Mouse (Mus musculus) midbrain, embryonic 10.5 days (tissue): ENCODE data around the gene Lactb. TPM values are rescaled to one million over a fixed set of nuclear protein-coding genes. Genes with fewer than 3 reads are reported as not detected.

Experiments
- DNase-seq: peaks from one replicate; pipeline ENCODE4 v3.0.0-alpha.2; 2017; ENCODE audit warnings: low spot score
- H3K27ac ChIP-seq: fragments of 300-500 bp; sonication (generic); replicated peaks from 2 replicates; pipeline ENCODE4 v1.5.1; 2016; ENCODE audit warnings: mild to moderate bottlenecking
- H3K27me3 ChIP-seq: fragments of 300-500 bp; sonication (generic); 2 replicates; pipeline ENCODE4 v1.6.1; 2016; ENCODE audit warnings: low read depth, mild to moderate bottlenecking; ENCODE audit not compliant: poor library complexity, severe bottlenecking
- H3K36me3 ChIP-seq: fragments of 300-500 bp; sonication (generic); 2 replicates; pipeline ENCODE4 v1.6.1; 2016; ENCODE audit warnings: mild to moderate bottlenecking, moderate library complexity
- H3K4me1 ChIP-seq: fragments of 300-500 bp; sonication (generic); 2 replicates; pipeline ENCODE4 v1.6.1; 2016
- H3K4me3 ChIP-seq: fragments of 300-500 bp; sonication (generic); 2 replicates; pipeline ENCODE4 v1.5.1; 2016; ENCODE audit warnings: mild to moderate bottlenecking, moderate library complexity
- H3K9me3 ChIP-seq: fragments of 300-500 bp; sonication (generic); replicated peaks from 2 replicates; pipeline ENCODE4 v1.6.1; 2016; ENCODE audit warnings: mild to moderate bottlenecking
- WGBS: fragments of 180-500 bp; shearing (Covaris S2); methylation state at CpG from one replicate; pipeline ENCODE4 v1.1.7; 2016; 5-methylcytosine and 5-hydroxymethylcytosine counted together
- polyA plus RNA-seq: library from polyadenylated mRNA; unstranded; fragments of >200 nt; fragmentation: Nextera tagmentation; extraction: Ambion mirVana; gene quantifications from 2 replicates; pipeline ENCODE4 v1.2.1, GENCODE M21; 2016

Lactb gene
- polyA plus RNA-seq, 1 experiment from 2014 or later = 9.6 TPM

DNA sequence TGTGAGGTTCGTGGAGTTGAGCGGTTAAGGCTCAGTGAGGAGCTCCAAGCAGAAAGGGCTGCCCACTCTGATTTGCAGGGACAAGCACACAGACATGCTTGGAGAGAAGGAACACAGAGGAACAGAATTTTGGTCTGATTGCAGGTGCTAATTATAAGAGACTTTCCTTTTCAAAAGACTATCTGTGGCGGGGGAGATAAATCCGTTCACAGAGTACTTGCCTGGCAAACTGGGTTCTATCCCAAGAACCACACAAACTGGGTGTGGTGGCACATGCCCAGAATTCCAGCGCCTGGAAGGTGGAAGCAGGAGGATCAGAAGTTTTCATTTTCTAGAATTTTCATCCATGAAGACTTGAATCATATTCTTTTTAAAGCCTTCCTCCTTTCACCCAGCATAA, 1.8 kb upstream of the Lactb start:
- H3K36me3 ChIP-seq = no peaks in the 10 kb centered on the region
- H3K4me1 ChIP-seq = peaks cover 12% of the 10 kb centered on the region
- 85% methylated on average over 5 of the region's 5 CpGs for WGBS
- peaks cover 7% of the 10 kb centered on the region; the same call in 1 of the 2 replicates for H3K27me3 ChIP-seq
- DNase-seq = no peak
- no peak overlapping the region for H3K27ac ChIP-seq
- H3K9me3 ChIP-seq = no peaks in the 10 kb centered on the region
- H3K4me3 ChIP-seq = no peak overlapping the region

DNA sequence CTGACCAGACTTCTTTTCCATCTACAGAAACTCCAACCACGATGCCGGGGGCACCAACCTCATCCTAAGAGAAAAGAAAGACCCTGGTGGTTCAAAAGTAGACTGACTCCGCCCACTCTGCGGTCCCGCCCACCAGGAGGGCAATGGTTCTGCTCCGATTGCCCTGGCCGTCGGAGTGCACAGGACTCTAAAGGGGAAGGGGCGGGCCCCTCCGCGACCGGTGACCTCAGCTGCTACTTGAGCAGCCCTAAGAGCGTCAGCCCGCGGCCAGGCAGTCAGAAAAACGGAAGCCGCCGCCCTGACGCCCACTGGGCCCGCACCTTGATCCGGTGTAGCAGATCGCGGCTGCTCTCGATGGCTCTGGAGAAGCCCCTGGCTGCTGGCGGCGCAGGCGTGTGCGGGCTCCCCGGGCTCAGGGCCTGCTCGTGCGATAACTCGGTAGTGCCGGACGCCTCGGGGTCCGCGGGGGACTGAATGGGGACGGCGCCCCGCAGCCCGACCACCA, 511 bp downstream of the Lactb start:
- Histone ChIP-seq H3K9me3 (no peaks in the 10 kb centered on the region), H3K4me3 (peak overlapping the region; percentile 83), H3K4me1 (peaks cover 12% of the 10 kb centered on the region), H3K36me3 (peaks cover 14% of the 10 kb centered on the region), H3K27ac (peak overlapping the region; percentile 84), H3K27me3 (peaks cover 7% of the 10 kb centered on the region; the same call in 1 of the 2 replicates)
- WGBS = under 1% methylated on average over 41 of the region's 41 CpGs
- DNase-seq = peak; percentile 89

DNA sequence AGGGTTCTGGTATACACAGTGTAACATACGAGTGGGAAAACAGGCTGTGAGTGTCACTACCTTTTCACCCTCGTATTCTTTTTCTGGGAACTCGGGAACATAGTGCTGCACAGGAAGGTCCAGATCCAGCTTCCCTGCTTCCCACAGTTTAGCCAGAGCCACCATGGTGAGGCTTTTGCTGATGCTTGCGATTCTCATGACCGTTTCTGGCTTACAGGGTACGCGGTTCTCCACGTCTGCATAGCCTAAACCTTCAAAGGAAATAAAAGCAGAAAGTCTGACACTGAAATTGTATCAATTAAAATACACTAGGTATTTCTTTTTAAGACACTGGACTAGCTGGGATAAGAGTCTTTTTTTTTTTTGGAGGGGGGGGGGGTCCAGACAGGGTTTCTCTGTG, 4.2 kb downstream of the Lactb start:
- Histone ChIP-seq H3K27ac (no peak overlapping the region), H3K9me3 (no peaks in the 10 kb centered on the region), H3K4me3 (no peak overlapping the region), H3K4me1 (peaks cover 12% of the 10 kb centered on the region), H3K27me3 (no peaks in the 10 kb centered on the region), H3K36me3 (peaks cover 21% of the 10 kb centered on the region)
- 92% methylated on average over 8 of the region's 8 CpGs for WGBS
- DNase-seq = no peak

DNA sequence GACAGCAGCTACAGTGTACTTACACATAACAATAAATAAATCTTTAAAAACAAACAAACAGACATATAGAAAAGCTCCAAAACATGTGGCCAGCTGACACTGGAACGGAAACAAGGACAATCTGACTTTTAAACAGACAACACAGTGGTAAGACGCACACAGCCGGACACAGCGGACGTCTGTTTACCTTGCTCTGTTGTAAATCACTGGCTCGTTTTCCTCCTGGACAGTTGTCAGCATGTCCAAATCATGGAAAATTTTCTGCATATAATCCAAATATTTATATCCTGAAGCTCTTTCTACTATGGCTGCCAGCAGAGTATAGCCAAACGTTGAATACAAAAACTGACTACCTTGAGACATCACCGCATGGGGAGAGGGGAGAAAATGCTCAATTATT, 7.8 kb downstream of the Lactb start:
- Histone ChIP-seq H3K4me3 (no peak overlapping the region), H3K27me3 (no peaks in the 10 kb centered on the region), H3K36me3 (peaks cover 21% of the 10 kb centered on the region), H3K9me3 (no peaks in the 10 kb centered on the region), H3K27ac (no peak overlapping the region), H3K4me1 (no peaks in the 10 kb centered on the region)
- 92% methylated on average over 8 of the region's 8 CpGs for WGBS
- DNase-seq = no peak

DNA sequence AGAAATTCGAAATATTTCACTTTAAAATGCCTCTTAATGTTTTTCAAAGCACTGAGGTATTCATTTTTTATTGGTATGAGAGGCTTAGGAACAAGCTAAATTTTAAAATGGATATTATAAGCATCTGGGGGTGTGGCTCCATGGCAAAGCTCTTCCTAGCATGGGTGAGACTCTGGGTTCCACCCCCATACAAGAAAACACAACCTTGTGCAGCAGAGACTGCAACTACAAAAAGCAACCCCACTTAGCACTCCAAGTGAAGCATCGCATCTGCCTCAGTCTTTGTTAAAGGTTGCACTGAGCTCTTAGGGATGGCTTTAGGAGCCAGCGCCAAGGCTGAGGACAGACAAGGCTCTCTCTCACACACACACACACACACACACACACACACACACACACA, 13.8 kb downstream of the Lactb start:
- H3K9me3 ChIP-seq = no peaks in the 10 kb centered on the region
- H3K27ac ChIP-seq = no peak overlapping the region
- no peaks in the 10 kb centered on the region for H3K27me3 ChIP-seq
- no peaks in the 10 kb centered on the region for H3K4me1 ChIP-seq
- WGBS = 71% methylated on average over 3 of the region's 3 CpGs
- no peaks in the 10 kb centered on the region for H3K36me3 ChIP-seq
- no peak overlapping the region for H3K4me3 ChIP-seq
- no peak for DNase-seq

DNA sequence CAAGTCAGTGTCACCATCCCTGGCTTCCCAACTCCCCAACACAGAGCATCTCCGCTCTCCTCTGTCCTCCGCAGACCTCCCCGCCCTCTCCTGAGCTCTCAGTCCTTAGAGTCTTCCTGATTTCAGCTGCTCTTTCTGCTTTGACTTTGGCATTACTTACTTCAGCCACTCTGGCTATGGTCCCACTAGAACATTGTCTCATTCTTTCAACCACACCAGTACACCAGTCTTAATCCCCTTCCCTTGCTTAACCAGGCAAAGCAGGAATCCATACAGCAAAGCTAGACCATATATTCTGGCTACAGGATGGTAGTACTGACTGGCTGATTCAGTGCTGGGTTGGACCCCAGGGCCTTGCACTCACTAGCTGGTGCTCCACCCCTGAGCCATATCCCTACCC, 17.8 kb downstream of the Lactb start:
- no peak overlapping the region for H3K27ac ChIP-seq
- H3K4me1 ChIP-seq = no peaks in the 10 kb centered on the region
- peaks cover 4% of the 10 kb centered on the region; the same call in 1 of the 2 replicates for H3K36me3 ChIP-seq
- no peak overlapping the region for H3K4me3 ChIP-seq
- no peaks in the 10 kb centered on the region for H3K27me3 ChIP-seq
- H3K9me3 ChIP-seq = no peaks in the 10 kb centered on the region
- no peak for DNase-seq
- WGBS = 86% methylated on average over 3 of the region's 3 CpGs

DNA sequence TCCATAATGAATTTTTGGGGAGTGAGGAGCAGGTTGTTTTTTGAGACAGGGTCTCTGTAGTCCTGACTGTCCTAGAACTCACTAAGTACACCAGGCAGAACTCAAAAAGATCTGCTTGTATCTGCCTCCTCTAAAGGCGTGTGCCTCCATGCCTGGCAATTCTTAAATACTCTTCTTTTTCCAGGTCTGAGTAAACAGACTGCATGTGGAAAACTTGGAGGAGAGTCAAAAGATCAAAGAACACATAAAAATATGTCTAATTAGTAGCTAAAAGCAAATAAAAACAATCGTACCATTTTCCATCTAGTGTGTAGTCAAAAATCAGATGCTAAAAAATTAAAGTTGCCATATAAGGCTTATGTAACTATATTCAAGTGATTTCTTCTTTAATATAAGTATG, 22.4 kb downstream of the Lactb start:
- 90% methylated on average over 2 of the region's 2 CpGs for WGBS
- Histone ChIP-seq H3K9me3 (no peaks in the 10 kb centered on the region), H3K4me3 (no peak overlapping the region), H3K4me1 (no peaks in the 10 kb centered on the region), H3K27me3 (no peaks in the 10 kb centered on the region), H3K27ac (no peak overlapping the region), H3K36me3 (peaks cover 24% of the 10 kb centered on the region)
- DNase-seq = no peak

DNA sequence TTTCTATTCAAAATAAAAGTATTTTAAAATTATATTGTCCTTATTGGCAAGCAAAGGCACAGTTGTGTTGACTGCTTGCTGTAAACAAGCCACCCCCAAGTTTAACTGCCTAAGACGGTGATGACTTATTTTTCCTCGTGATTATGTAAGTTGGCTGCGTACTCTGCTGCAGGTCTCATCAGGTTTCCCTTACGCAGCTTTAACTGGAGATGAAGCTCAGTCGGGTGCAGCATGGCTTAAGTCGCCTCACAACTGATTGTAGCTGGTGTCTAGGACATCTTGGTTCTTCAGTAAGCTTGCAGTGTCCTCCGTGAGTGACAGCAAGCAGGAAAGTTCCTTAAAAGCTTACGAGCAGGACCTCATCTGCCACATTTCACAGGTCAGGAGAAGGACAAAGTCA, 23.0 kb downstream of the Lactb start:
- Histone ChIP-seq H3K36me3 (peaks cover 28% of the 10 kb centered on the region), H3K27ac (no peak overlapping the region), H3K27me3 (no peaks in the 10 kb centered on the region), H3K9me3 (no peaks in the 10 kb centered on the region), H3K4me1 (peaks cover 1% of the 10 kb centered on the region; the same call in 1 of the 2 replicates), H3K4me3 (no peak overlapping the region)
- DNase-seq = no peak
- WGBS = 84% methylated on average over 8 of the region's 8 CpGs

DNA sequence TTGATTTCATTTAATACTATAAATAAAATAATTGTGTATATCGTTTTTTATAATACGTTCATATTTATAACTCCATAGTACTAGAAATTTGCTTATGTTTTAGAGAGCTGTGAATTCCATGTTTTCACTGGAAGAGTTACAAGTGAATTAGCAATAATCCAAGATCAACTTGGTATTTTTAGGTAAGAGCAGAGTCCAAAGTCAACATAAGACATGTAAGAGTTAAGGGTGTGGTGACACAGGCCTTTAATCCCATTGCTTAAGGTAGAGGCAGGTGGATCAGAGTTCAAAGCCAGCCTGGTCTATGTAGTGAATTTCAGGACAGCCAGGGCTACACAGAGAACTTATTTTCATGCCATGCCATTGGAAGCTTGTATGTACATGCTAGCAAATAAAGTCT, 26.7 kb downstream of the Lactb start:
- no peaks in the 10 kb centered on the region for H3K9me3 ChIP-seq
- H3K4me3 ChIP-seq = no peak overlapping the region
- H3K36me3 ChIP-seq = peaks cover 26% of the 10 kb centered on the region
- no peak overlapping the region for H3K27ac ChIP-seq
- H3K27me3 ChIP-seq = no peaks in the 10 kb centered on the region
- DNase-seq = no peak
- WGBS = 97% methylated on average over 2 of the region's 2 CpGs
- H3K4me1 ChIP-seq = peaks cover 22% of the 10 kb centered on the region

DNA sequence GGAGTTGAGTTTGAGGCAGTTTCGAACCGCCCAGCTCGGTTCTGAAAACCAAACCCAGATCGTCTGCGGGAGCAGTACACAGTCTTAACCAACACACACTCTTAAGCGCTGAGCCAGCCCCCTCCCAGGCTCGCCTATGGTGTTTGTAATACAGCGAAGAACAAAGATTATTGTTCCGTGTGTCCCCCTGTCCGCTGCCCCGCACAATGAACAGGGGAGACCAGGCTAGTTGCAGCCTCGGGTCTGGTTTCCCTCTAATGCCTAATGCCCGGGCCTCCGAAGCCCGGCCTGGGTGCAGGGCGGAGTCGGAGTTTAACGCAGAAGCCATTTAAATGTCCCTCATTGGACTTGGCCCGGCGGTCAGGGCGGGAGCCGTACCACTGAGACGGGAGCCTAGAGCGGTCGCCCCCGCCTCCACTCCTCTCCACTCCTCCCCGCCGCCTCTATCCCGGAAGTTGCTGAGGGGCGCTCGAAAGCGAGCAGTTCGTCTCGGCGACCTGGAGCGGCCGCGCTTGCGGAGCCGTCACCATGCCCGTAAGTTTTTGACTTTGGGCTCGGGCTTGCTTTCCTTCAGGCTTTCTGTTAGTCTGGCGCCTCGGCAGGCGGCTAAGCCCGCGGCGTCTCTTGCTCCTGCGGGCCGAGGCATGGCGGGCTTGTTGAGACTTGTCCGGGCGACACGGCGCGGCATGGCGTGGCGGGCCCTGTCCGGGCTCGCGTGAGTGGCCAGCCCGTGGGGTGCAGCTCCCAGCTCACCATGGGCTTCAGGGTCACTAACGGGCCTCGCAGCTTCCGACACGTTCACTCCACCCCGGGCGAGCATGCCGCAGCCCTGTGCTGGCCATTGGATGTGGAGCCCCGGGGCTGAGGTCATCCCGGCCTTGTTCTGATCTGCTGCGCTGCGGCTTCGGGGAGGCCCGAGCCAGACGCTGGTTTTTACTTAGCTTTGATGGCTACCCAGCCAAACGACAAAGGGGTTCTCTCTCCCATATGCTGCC, 29.3 kb downstream of the Lactb start, which contains the start of gene Rps27l:
Rps27l (plus strand) TSS at position 440 of the 995 bp plus-strand sequence.
- Histone ChIP-seq H3K27me3 (no peaks in the 10 kb centered on the region), H3K27ac (peak within 1 kb of the TSS; percentile 94), H3K36me3 (peaks cover 26% of the 10 kb centered on the region), H3K4me3 (peak within 1 kb of the TSS; percentile 98), H3K9me3 (no peaks in the 10 kb centered on the region), H3K4me1 (peaks cover 26% of the 10 kb centered on the region)
- DNase-seq = peak; percentile 96
- under 1% methylated on average over 77 of the region's 77 CpGs for WGBS

DNA sequence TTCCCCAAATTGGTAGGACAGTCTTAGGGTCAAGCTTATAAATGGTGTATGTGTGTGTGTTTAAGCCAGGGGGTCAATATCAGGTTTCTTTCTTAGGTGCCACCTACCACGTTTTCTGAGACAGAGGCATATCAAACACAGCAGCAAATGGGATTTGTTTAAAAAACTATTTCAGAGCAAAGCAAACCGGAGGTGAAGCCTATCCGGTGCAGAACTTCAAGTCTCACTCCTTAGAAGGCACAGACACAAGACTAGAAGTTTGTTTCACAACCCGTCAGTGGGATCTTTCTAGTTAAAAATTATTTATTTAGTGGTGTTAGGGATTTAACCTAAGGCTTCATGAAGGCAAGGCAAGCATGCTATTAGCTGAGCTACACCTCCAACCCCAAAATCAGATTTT, 30.1 kb downstream of the Lactb start:
- H3K4me3 ChIP-seq = peak overlapping the region; percentile 98
- H3K27me3 ChIP-seq = no peaks in the 10 kb centered on the region
- H3K36me3 ChIP-seq = peaks cover 26% of the 10 kb centered on the region
- H3K4me1 ChIP-seq = peaks cover 26% of the 10 kb centered on the region
- 35% methylated on average over 4 of the region's 4 CpGs for WGBS
- no peaks in the 10 kb centered on the region for H3K9me3 ChIP-seq
- no peak for DNase-seq
- H3K27ac ChIP-seq = peak overlapping the region; percentile 94

DNA sequence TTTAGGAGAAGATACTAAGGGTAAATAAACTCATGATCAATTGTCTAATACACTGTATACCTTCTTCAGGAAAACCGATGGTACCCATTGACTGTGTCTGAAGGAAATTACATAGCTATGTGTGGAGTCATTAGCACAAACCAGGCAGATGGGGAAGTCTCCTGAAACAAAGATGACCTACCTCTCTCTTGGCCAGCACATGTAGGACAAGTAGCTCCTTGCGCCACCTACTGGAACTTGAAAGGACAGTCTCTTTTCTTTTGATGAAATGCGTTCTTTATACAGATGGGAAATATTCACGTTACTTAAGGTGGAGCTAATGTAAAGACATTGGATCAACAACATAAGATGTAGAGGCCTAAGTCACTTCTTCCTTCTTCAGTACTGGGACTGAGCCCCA, 36.4 kb downstream of the Lactb start:
- Histone ChIP-seq H3K9me3 (no peaks in the 10 kb centered on the region), H3K27me3 (peaks cover 17% of the 10 kb centered on the region; the same call in 1 of the 2 replicates), H3K4me1 (peaks cover 11% of the 10 kb centered on the region), H3K27ac (no peak overlapping the region), H3K4me3 (no peak overlapping the region), H3K36me3 (no peaks in the 10 kb centered on the region)
- 10% methylated on average over 4 of the region's 4 CpGs for whole genome bisulfite sequencing
- peak; percentile 19 for DNase-seq

DNA sequence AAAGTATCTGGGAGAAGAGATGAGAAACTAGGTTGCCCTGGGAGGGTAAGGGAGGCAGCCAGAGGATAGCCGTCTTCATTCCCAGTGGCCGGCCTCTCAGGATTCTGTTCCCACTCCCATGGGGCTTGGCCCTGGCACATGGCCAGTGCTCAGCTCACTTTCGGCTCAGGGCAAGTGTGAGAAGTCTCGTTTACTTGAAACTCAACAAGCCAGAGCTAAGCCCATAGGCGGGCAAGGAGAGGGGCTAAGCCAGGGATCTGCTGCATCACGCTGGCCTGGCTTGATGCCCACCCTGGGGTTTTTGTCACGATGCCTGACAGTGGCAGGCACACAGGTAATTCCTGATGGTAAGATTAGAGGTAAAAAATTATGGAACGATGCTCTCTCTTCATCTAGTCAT, 37.8 kb downstream of the Lactb start:
- Histone ChIP-seq H3K27me3 (peaks cover 17% of the 10 kb centered on the region; the same call in 1 of the 2 replicates), H3K4me1 (peaks cover 20% of the 10 kb centered on the region), H3K27ac (no peak overlapping the region), H3K4me3 (no peak overlapping the region), H3K9me3 (no peaks in the 10 kb centered on the region), H3K36me3 (no peaks in the 10 kb centered on the region)
- no peak for DNase-seq
- WGBS = 86% methylated on average over 8 of the region's 8 CpGs
